Mouse (Mus musculus) liver, embryonic 16.5 days (tissue): ENCODE measurements around the gene Pkn2. TPM values are rescaled to one million over a fixed set of nuclear protein-coding genes. Genes with fewer than 3 reads are reported as not detected.
A peak's percentile ranks its signal among the peaks of the same experiment; 100 is the strongest.

ENCODE experiments used
- ATAC-seq: fragments of 200-750 bp; cut with Nextera tagmentation; 2 replicates; pipeline ENCODE4 v1.8.0; 2017; ENCODE audit warnings: low read depth, mild to moderate bottlenecking, moderate number of reproducible peaks, moderate library complexity
- H3K27ac ChIP-seq: fragments of 300-500 bp; sonication (generic); 2 replicates; pipeline ENCODE4 v1.5.1; 2014; ENCODE audit warnings: mild to moderate bottlenecking, low read length
- H3K27me3 ChIP-seq: fragments of 300-500 bp; sonication (generic); 2 replicates; pipeline ENCODE4 v1.6.1; 2014; ENCODE audit warnings: low read depth, low read length, mixed read lengths; ENCODE audit not compliant: control insufficient read depth, insufficient read depth
- H3K36me3 ChIP-seq: fragments of 300-500 bp; sonication (generic); 2 replicates; pipeline ENCODE4 v1.6.1; 2014; ENCODE audit warnings: mild to moderate bottlenecking; ENCODE audit not compliant: control insufficient read depth, insufficient read depth
- H3K4me1 ChIP-seq: fragments of 300-500 bp; sonication (generic); 2 replicates; pipeline ENCODE4 v1.6.1; 2014; ENCODE audit warnings: low read depth, low read length, mixed read lengths; ENCODE audit not compliant: control insufficient read depth
- H3K4me2 ChIP-seq: fragments of 300-500 bp; sonication (generic); 2 replicates; pipeline ENCODE4 v1.6.1; 2014; ENCODE audit warnings: low read depth, low read length, mixed read lengths
- H3K4me3 ChIP-seq: fragments of 300-500 bp; sonication (generic); 2 replicates; pipeline ENCODE4 v1.5.1; 2014; ENCODE audit warnings: low read depth, mild to moderate bottlenecking, low read length
- H3K9ac ChIP-seq: fragments of 300-500 bp; sonication (generic); 2 replicates; pipeline ENCODE4 v1.6.1; 2014; ENCODE audit warnings: low read depth, low read length
- H3K9me3 ChIP-seq: fragments of 300-500 bp; sonication (generic); replicated peaks from 2 replicates; pipeline ENCODE4 v1.6.1; 2016; ENCODE audit warnings: low read length; ENCODE audit not compliant: control insufficient read depth
- WGBS: fragments of 180-500 bp; shearing (Covaris S2); extraction: QIAGEN DNeasy Blood & Tissue Kit; methylation state at CpG from one replicate; pipeline ENCODE4 v1.1.7; 2014; ENCODE audit not compliant: insufficient replicate concordance; 5-methylcytosine and 5-hydroxymethylcytosine counted together
- polyA plus RNA-seq: library from polyadenylated mRNA; unstranded; fragments of >200 nt; fragmentation: Nextera tagmentation; extraction: Ambion mirVana; gene quantifications from 2 replicates; pipeline ENCODE4 v1.2.1, GENCODE M21; 2015

Pkn2 gene
- polyA plus RNA-seq, 1 experiment from 2014 or later, result 31.4 TPM

DNA sequence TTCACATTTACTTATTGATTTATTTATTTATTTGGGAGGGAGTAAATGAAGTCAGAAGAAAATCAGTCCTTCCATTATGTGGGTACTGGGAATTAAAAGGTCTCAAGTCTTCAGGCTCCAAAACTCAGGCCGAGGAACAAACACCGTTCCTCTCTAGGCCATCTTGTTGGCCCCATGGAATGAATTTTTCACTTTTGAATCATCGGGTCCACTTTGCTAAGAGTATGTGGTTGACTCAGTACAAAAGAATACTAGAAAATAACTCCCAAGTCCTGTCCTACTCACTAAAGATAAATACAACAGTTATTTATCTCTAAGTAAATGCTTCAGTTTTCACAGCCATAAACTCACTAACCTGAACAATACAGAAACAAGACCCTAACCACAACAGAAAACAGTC lies 28.9 kb downstream of the Pkn2 start:
- H3K36me3 ChIP-seq, result peaks cover 5% of the 10 kb centered on the region
- H3K9me3 ChIP-seq, result no peaks in the 10 kb centered on the region
- WGBS, result 92% methylated on average over 3 of the region's 3 CpGs
- H3K4me3 ChIP-seq, result no peak overlapping the region
- no peak overlapping the region for H3K27ac ChIP-seq
- no peak overlapping the region for H3K4me2 ChIP-seq
- no peak overlapping the region for H3K9ac ChIP-seq
- H3K4me1 ChIP-seq, result peaks cover 7% of the 10 kb centered on the region
- ATAC-seq, result no peak
- H3K27me3 ChIP-seq, result no peaks in the 10 kb centered on the region

DNA sequence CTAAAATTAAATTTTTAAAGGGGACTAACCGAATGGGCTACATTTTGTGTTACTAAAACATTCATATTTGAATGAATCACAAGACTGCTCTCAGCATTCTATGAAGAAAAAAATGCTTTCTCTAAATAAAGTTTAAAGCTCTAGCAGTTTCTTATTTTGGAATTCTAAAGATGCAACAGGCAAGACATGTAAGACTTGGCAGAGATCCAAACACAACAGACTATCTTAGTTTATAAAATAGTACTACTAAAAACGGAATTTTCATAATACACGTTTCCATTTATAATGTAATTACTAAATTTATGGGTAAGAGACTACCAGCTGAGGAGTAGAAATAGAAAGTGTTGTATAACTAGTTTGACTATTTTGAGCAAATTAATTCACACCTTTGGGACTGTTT lies 30.2 kb downstream of the Pkn2 start:
- no peaks in the 10 kb centered on the region for H3K27me3 ChIP-seq
- H3K4me3 ChIP-seq, result no peak overlapping the region
- no peak for ATAC-seq
- H3K4me2 ChIP-seq, result no peak overlapping the region
- H3K4me1 ChIP-seq, result peaks cover 2% of the 10 kb centered on the region
- H3K9me3 ChIP-seq, result no peaks in the 10 kb centered on the region
- no peak overlapping the region for H3K9ac ChIP-seq
- peaks cover 5% of the 10 kb centered on the region for H3K36me3 ChIP-seq
- H3K27ac ChIP-seq, result no peak overlapping the region
- 84% methylated on average over 3 of the region's 3 CpGs for WGBS

DNA sequence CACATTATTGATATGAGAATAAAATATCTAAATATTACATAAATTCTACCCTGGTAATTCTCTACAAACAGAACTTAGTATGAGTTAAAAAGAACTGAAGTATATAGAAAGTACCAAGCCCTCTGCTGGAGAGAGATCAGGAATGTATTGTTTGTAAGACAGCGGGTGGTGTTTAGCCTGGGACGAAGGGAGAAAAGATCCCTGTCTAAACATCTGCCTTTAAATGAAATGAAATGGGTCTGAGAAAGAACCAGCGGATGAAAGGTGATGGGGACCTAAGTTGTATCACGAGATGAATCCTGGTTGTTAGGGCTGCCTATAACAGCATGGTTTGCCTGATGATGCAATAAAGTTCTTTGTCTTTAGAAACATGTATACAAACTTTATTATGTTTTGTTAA lies 41.8 kb downstream of the Pkn2 start:
- Histone ChIP-seq H3K9me3 (no peaks in the 10 kb centered on the region), H3K4me3 (no peak overlapping the region), H3K27ac (no peak overlapping the region), H3K9ac (no peak overlapping the region), H3K4me2 (no peak overlapping the region), H3K27me3 (no peaks in the 10 kb centered on the region), H3K36me3 (peaks cover 10% of the 10 kb centered on the region), H3K4me1 (peaks cover 6% of the 10 kb centered on the region)
- ATAC-seq, result no peak
- WGBS, result 87% methylated on average over 4 of the region's 4 CpGs

DNA sequence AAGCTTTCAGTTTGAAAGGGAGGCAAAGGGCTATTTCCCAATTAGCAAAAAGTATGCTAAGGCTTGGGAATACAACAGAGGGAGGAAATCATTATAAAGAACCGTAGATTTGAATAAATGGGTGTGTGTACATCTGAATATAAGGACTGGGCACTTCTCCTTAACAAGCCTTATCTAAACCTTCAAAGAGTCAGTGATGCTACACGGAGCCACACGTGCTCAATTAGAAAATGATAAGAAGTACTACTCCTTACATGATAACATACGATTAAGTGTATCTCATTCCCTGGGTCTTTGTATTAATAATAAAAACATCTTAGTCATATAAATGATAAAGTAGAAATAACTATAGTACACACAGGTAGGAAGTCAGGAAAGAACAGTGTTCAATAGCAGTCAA lies 47.0 kb downstream of the Pkn2 start:
- Histone ChIP-seq H3K9me3 (no peaks in the 10 kb centered on the region), H3K4me1 (peaks cover 10% of the 10 kb centered on the region), H3K27me3 (no peaks in the 10 kb centered on the region), H3K4me3 (no peak overlapping the region), H3K27ac (peak overlapping the region; percentile 26; the same call in 1 of the 2 replicates), H3K9ac (no peak overlapping the region), H3K36me3 (peaks cover 4% of the 10 kb centered on the region), H3K4me2 (0 out of 2 replicates have a peak overlapping the region, but pooled peaks have one; percentile 13)
- ATAC-seq, result peak; percentile 88
- WGBS, result 23% methylated on average over 4 of the region's 4 CpGs

DNA sequence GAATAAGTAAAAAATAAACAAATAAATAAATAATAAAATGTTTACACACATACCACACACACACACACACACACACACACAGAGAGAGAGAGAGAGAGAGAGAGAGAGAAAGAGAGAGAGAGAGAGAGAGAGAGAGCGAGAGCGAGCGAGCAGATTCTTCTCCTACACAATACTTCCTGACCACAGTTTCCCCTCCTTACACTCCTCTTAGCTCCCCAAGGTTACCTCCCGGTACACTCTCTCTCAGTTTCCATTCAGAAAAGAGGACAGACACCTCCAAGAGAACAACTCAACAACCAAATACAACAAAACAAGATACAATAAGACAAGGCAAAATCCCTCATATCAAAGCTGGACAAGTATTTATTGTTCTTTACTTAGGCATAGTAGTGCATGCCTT lies 47.8 kb downstream of the Pkn2 start:
- no peak overlapping the region for H3K4me3 ChIP-seq
- ATAC-seq, result no peak
- no peaks in the 10 kb centered on the region for H3K27me3 ChIP-seq
- peaks cover 10% of the 10 kb centered on the region for H3K4me1 ChIP-seq
- no peak overlapping the region for H3K9ac ChIP-seq
- 71% methylated on average over 4 of the region's 4 CpGs for WGBS
- H3K27ac ChIP-seq, result no peak overlapping the region
- H3K4me2 ChIP-seq, result no peak overlapping the region
- H3K36me3 ChIP-seq, result peaks cover 5% of the 10 kb centered on the region
- no peaks in the 10 kb centered on the region for H3K9me3 ChIP-seq

DNA sequence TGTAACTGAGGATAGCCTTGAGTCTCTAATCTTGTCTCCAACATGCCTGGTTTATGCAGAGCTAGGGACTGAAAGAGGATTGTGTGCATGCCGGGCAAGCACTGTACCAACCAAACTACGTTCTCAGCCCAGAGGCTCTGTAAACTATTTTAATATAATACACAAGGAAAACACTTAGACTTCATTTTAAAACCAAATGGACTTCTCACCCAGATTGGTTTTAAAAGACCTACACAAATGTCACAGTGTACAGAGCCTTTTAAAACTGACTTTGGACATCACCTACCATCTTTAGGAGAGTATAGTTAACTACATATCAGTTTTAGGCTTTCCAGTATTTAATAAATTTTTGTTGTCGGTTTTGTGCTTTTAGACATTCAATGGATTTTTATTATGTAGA lies 48.9 kb downstream of the Pkn2 start:
- Histone ChIP-seq H3K27me3 (no peaks in the 10 kb centered on the region), H3K4me3 (no peak overlapping the region), H3K27ac (no peak overlapping the region), H3K4me1 (peaks cover 10% of the 10 kb centered on the region), H3K9ac (no peak overlapping the region), H3K36me3 (peaks cover 10% of the 10 kb centered on the region), H3K9me3 (no peaks in the 10 kb centered on the region), H3K4me2 (no peak overlapping the region)
- WGBS, result 84% methylated on average over 3 of the region's 3 CpGs
- no peak for ATAC-seq

DNA sequence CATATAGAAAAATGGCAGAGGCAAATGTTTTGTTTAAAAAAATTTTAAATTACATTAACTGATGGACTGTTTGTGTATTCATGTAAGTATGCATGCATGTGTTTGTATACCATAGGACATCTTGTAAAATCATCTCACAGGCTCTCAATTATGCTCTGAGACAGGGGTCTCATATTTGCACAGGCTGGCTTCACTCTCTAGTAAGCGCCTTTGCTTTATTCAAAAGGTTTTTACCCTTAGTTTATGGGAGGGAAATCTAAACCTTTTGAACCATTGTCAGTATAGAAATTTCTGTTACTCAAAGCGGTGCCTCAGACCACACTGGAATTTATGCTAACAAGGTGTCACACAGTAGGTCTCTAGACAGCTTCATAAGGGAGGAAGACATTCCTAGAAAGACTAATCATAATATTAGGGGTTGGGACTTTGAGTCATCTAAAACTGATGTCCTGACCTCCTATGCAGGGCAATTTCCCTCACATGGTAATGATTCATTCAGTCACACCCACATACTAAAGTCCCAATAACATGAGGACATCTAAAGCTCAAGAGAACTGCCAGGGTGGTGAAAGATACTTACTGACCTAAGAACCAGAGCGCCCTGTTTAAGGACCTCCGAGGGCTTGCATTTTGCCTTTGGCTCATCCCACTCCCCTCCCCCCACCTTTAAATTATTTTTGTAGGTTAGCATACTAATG lies 55.2 kb downstream of the Pkn2 start:
- no peak overlapping the region for H3K4me2 ChIP-seq
- H3K4me3 ChIP-seq, result no peak overlapping the region
- no peaks in the 10 kb centered on the region for H3K9me3 ChIP-seq
- H3K36me3 ChIP-seq, result peaks cover 16% of the 10 kb centered on the region
- 85% methylated on average over 4 of the region's 4 CpGs for WGBS
- H3K27me3 ChIP-seq, result no peaks in the 10 kb centered on the region
- H3K9ac ChIP-seq, result no peak overlapping the region
- H3K4me1 ChIP-seq, result no peaks in the 10 kb centered on the region
- no peak for ATAC-seq
- no peak overlapping the region for H3K27ac ChIP-seq

DNA sequence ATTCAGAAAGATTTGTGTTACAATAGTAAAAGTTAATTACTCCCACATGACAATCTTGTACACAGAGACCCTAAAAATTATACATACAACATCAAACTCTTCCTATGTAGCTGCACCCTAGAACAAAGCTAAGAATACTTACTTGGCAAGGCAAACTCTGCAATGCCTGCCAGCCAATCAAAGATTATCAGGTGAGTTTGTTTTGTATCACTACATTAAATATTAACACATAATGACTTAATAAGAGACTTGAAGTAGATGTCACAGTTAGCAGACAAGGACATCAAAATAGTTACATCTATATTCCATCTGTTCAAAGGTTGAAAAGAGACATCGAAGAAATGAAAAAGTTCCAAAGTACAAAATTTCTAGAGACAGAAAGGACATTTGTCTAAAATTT lies 58.2 kb downstream of the Pkn2 start:
- no peak for ATAC-seq
- no peak overlapping the region for H3K27ac ChIP-seq
- 98% methylated on average over 1 of the region's 1 CpGs for WGBS
- H3K27me3 ChIP-seq, result no peaks in the 10 kb centered on the region
- H3K9ac ChIP-seq, result no peak overlapping the region
- no peaks in the 10 kb centered on the region for H3K4me1 ChIP-seq
- no peak overlapping the region for H3K4me3 ChIP-seq
- no peaks in the 10 kb centered on the region for H3K9me3 ChIP-seq
- H3K4me2 ChIP-seq, result no peak overlapping the region
- peaks cover 23% of the 10 kb centered on the region for H3K36me3 ChIP-seq

DNA sequence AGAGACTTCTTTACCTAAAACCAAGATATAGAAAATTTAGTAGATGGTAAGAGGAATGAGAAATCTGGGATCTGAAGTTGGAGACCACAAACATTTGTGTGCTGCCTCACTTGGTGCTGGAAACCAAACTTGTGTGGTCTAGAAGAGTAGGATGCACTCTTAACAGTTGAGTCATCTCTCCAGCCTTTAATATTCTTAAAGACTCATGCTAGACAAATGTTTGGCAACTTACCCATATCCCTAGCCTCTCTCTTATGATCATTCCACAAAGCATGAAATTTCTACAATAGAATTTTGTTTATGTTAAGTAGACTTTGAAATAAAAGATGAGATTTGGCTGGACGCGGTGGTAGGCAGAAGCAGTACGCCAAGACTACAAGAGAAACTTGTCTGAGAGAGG lies 64.3 kb downstream of the Pkn2 start:
- no peak overlapping the region for H3K4me3 ChIP-seq
- 89% methylated on average over 3 of the region's 3 CpGs for WGBS
- no peak overlapping the region for H3K4me2 ChIP-seq
- no peaks in the 10 kb centered on the region for H3K27me3 ChIP-seq
- H3K9ac ChIP-seq, result no peak overlapping the region
- peaks cover 25% of the 10 kb centered on the region for H3K36me3 ChIP-seq
- no peak overlapping the region for H3K27ac ChIP-seq
- no peak for ATAC-seq
- H3K4me1 ChIP-seq, result no peaks in the 10 kb centered on the region
- no peaks in the 10 kb centered on the region for H3K9me3 ChIP-seq
